ENCODE assay signal across 12 mouse cellular contexts in genomic region chr3:49880496-49880895, GRCm38 (mm10).
"Had no signal": no experiment of that assay in that cellular context is flagged by ENCODE, and none has a peak within 500 bp of the region (broad histone marks: within the 10 kb centered on the region; RNA-seq: fewer than 3 reads in every experiment).

No protein-coding gene starts in this region.

- H3K27me3 ChIP-seq: limb, embryonic 13.5 days; neural tube, embryonic 13.5 days had no signal

- H3K9ac ChIP-seq: limb, embryonic 13.5 days; liver, embryonic 14.5 days; neural tube, embryonic 13.5 days had no signal

- H3K9me3 ChIP-seq: limb, embryonic 13.5 days; neural tube, embryonic 13.5 days had no signal

- H3K4me2 ChIP-seq: limb, embryonic 13.5 days; neural tube, embryonic 13.5 days had no signal

- H3K27ac ChIP-seq: limb, embryonic 13.5 days; liver, embryonic 14.5 days; neural tube, embryonic 13.5 days had no signal

- H3K36me3 ChIP-seq: limb, embryonic 13.5 days; neural tube, embryonic 13.5 days had no signal

- H3K4me1 ChIP-seq: limb, embryonic 13.5 days; neural tube, embryonic 13.5 days had no signal

- ATAC-seq: intestine, postnatal 0 days had no signal

- DNase-seq: kidney, adult 8-10 months; kidney, postnatal 25 days; layer of hippocampus, adult 9-11 months; layer of hippocampus, postnatal 36 days; lung, adult 18-20 months; right cerebral cortex, adult 18-20 months; right cerebral cortex, postnatal 25 days; thymus, postnatal 36 days had no signal

- H3K4me3 ChIP-seq: limb, embryonic 13.5 days; neural tube, embryonic 13.5 days had no signal
